Mouse (Mus musculus) heart, embryonic 14.5 days (tissue): ENCODE results near the gene Pfkfb4. TPM values are rescaled to one million over a fixed set of nuclear protein-coding genes. Genes with fewer than 3 reads are reported as not detected.

Experiments
- ATAC-seq: fragments of 200-750 bp; cut with Nextera tagmentation; 2 replicates; pipeline ENCODE4 v1.8.0; 2017; ENCODE audit warnings: low read depth, moderate TSS enrichment; ENCODE audit not compliant: insufficient number of reproducible peaks, insufficient read depth, low FRiP score
- H3K27ac ChIP-seq, 2 experiments: fragments of 200-500 bp in 1 of 2; fragments of 300-500 bp in 1 of 2; sonication (generic) in 1 of 2; replicated peaks in 1 of 2; 2 replicates each; pipeline ENCODE4 v1.5.1; 2012 to 2014; ENCODE audit warnings: low read depth in 2 of 2, low read length in 2 of 2, control low read depth in 1 of 2, mild to moderate bottlenecking in 1 of 2, mixed read lengths in 1 of 2; ENCODE audit not compliant: control insufficient read depth in 1 of 2, insufficient read depth in 1 of 2
- H3K27me3 ChIP-seq: fragments of 300-500 bp; sonication (generic); 2 replicates; pipeline ENCODE4 v1.6.1; 2014; ENCODE audit warnings: mild to moderate bottlenecking, low read length, control low read depth; ENCODE audit not compliant: control insufficient read depth, insufficient read depth
- H3K36me3 ChIP-seq: fragments of 300-500 bp; sonication (generic); 2 replicates; pipeline ENCODE4 v1.6.1; 2014; ENCODE audit warnings: mild to moderate bottlenecking, control low read depth, low read length, mixed read lengths; ENCODE audit not compliant: control insufficient read depth, insufficient read depth
- H3K4me1 ChIP-seq, 2 experiments: fragments of 200-500 bp in 1 of 2; fragments of 300-500 bp in 1 of 2; sonication (generic) in 1 of 2; 2 replicates each; pipeline ENCODE4 v1.6.1; 2012 to 2014; ENCODE audit warnings: low read length in 2 of 2, control low read depth in 1 of 2, mixed read lengths in 1 of 2; ENCODE audit not compliant: control insufficient read depth in 2 of 2, insufficient read depth in 2 of 2
- H3K4me2 ChIP-seq: fragments of 300-500 bp; sonication (generic); 2 replicates; pipeline ENCODE4 v1.6.1; 2014; ENCODE audit warnings: mild to moderate bottlenecking, low read length
- H3K4me3 ChIP-seq, 2 experiments: fragments of 200-500 bp in 1 of 2; fragments of 300-500 bp in 1 of 2; sonication (generic) in 1 of 2; 2 replicates each; pipeline ENCODE4 v1.5.1; 2012 to 2014; ENCODE audit warnings: low read length in 2 of 2, mild to moderate bottlenecking in 2 of 2, control low read depth in 1 of 2, low read depth in 1 of 2, moderate library complexity in 1 of 2; ENCODE audit not compliant: control insufficient read depth in 1 of 2, insufficient read depth in 1 of 2
- H3K9ac ChIP-seq: fragments of 300-500 bp; sonication (generic); 2 replicates; pipeline ENCODE4 v1.6.1; 2014; ENCODE audit warnings: mild to moderate bottlenecking, low read length
- H3K9me3 ChIP-seq: fragments of 300-500 bp; sonication (generic); 2 replicates; pipeline ENCODE4 v1.6.1; 2016; ENCODE audit warnings: low read length, control low read depth; ENCODE audit not compliant: control insufficient read depth
- WGBS: fragments of 180-500 bp; shearing (Covaris S2); extraction: QIAGEN DNeasy Blood & Tissue Kit; methylation state at CpG from one replicate; pipeline ENCODE4 v1.1.7; 2014; 5-methylcytosine and 5-hydroxymethylcytosine counted together
- polyA plus RNA-seq: library from polyadenylated mRNA; unstranded; fragments of >200 nt; fragmentation: Nextera tagmentation; extraction: Ambion mirVana; gene quantifications from 2 replicates; pipeline ENCODE4 v1.2.1, GENCODE M21; 2014

Pfkfb4 gene
- polyA plus RNA-seq, 1 experiment from 2014 or later, result 2.9 TPM

- no peak within 1 kb of the TSS for H3K9ac ChIP-seq
- peaks cover 26 to 30% of the 10 kb centered on the region in 2 experiments for H3K4me1 ChIP-seq
- 72% methylated on average over 3 of the region's 4 CpGs for WGBS
- H3K36me3 ChIP-seq, result no peaks in the 10 kb centered on the region
- H3K27ac ChIP-seq, result no peak within 1 kb of the TSS
- H3K4me2 ChIP-seq, result no peak within 1 kb of the TSS
- H3K27me3 ChIP-seq, result no peaks in the 10 kb centered on the region
- H3K9me3 ChIP-seq, result no peaks in the 10 kb centered on the region
- no peak for ATAC-seq
- no peak within 1 kb of the TSS for H3K4me3 ChIP-seq
These were observed 5.9 kb upstream of the Pfkfb4 start, which contains the start of gene Ucn2 for GRCm38 (mm10) chr9:108985710-108986109. Gene Ucn2 (plus strand): TSS chr9:108986010.

- Histone ChIP-seq H3K27ac (no peak overlapping the region), H3K4me1 (peaks cover 33 to 40% of the 10 kb centered on the region in 2 experiments), H3K36me3 (no peaks in the 10 kb centered on the region), H3K9ac (peak overlapping the region; percentile 50; the same call in 1 of the 2 replicates), H3K27me3 (no peaks in the 10 kb centered on the region), H3K4me2 (peak overlapping the region; percentile 56), H3K4me3 (peak overlapping the region in 1 of 2 experiments; percentile 16; a peak in 1 of 4 replicates), H3K9me3 (no peaks in the 10 kb centered on the region)
- WGBS, result 19% methylated on average over 15 of the region's 15 CpGs
- no peak for ATAC-seq
These were observed 3.8 kb upstream of the Pfkfb4 start for GRCm38 (mm10) chr9:108987704-108988350.

GRCm38 (mm10) chr9:108989802-108990461, 1.6 kb upstream of the Pfkfb4 start:
- H3K4me3 ChIP-seq, result no peak overlapping the region
- peak overlapping the region; percentile 21 to 86; a peak in 3 of 4 replicates for H3K27ac ChIP-seq
- H3K4me1 ChIP-seq, result peaks cover 33 to 43% of the 10 kb centered on the region in 2 experiments
- no peak overlapping the region for H3K9ac ChIP-seq
- peak overlapping the region; percentile 11; the same call in 1 of the 2 replicates for H3K4me2 ChIP-seq
- no peaks in the 10 kb centered on the region for H3K9me3 ChIP-seq
- WGBS, result 63% methylated on average over 4 of the region's 4 CpGs
- ATAC-seq, result no peak
- no peaks in the 10 kb centered on the region for H3K27me3 ChIP-seq
- H3K36me3 ChIP-seq, result no peaks in the 10 kb centered on the region

GRCm38 (mm10) chr9:108990462-108990820, 1.1 kb upstream of the Pfkfb4 start:
- Histone ChIP-seq H3K9ac (no peak overlapping the region), H3K4me3 (no peak overlapping the region), H3K9me3 (no peaks in the 10 kb centered on the region), H3K27me3 (no peaks in the 10 kb centered on the region), H3K4me1 (peaks cover 33 to 43% of the 10 kb centered on the region in 2 experiments), H3K36me3 (no peaks in the 10 kb centered on the region), H3K27ac (peak overlapping the region; percentile 16 to 86; a peak in 3 of 4 replicates), H3K4me2 (no peak overlapping the region)
- 87% methylated on average over 7 of the region's 7 CpGs for WGBS
- no peak for ATAC-seq

GRCm38 (mm10) chr9:108992085-108992469, 499 bp downstream of the Pfkfb4 start:
- H3K9me3 ChIP-seq, result no peaks in the 10 kb centered on the region
- H3K4me2 ChIP-seq, result peak overlapping the region; percentile 88
- peak overlapping the region; percentile 52 to 71 for H3K4me3 ChIP-seq
- H3K4me1 ChIP-seq, result peaks cover 33 to 43% of the 10 kb centered on the region in 2 experiments
- peak overlapping the region; percentile 70 for H3K9ac ChIP-seq
- H3K27ac ChIP-seq, result no peak overlapping the region
- no peaks in the 10 kb centered on the region for H3K36me3 ChIP-seq
- ATAC-seq, result no peak
- H3K27me3 ChIP-seq, result no peaks in the 10 kb centered on the region
- 13% methylated on average over 18 of the region's 18 CpGs for WGBS

GRCm38 (mm10) chr9:108992620-108993361, 1.2 kb downstream of the Pfkfb4 start:
- Histone ChIP-seq H3K27me3 (no peaks in the 10 kb centered on the region), H3K4me2 (peak overlapping the region; percentile 88; the same call in 1 of the 2 replicates), H3K9ac (no peak overlapping the region), H3K4me1 (peaks cover 31 to 42% of the 10 kb centered on the region in 2 experiments), H3K27ac (no peak overlapping the region), H3K9me3 (no peaks in the 10 kb centered on the region), H3K36me3 (no peaks in the 10 kb centered on the region), H3K4me3 (no peak overlapping the region; a peak in 1 of 4 replicates)
- no peak for ATAC-seq
- WGBS, result 59% methylated on average over 9 of the region's 9 CpGs

- Histone ChIP-seq H3K9me3 (no peaks in the 10 kb centered on the region), H3K4me3 (no peak overlapping the region), H3K27me3 (no peaks in the 10 kb centered on the region), H3K4me2 (no peak overlapping the region), H3K9ac (no peak overlapping the region), H3K4me1 (peaks cover 4 to 9% of the 10 kb centered on the region in 2 experiments; a peak in 3 of 4 replicates), H3K36me3 (no peaks in the 10 kb centered on the region), H3K27ac (no peak overlapping the region)
- no peak for ATAC-seq
- WGBS, result 53% methylated on average over 9 of the region's 9 CpGs
These were observed 4.8 kb downstream of the Pfkfb4 start for GRCm38 (mm10) chr9:108996411-108996810.
